Mouse (Mus musculus): Measurements from ENCODE around the gene Ciao2a.

- no peak for TF ChIP-seq POLR2A (IDR thresholded peaks at IDR 0.05; ENCODE audit: control insufficient read depth, low read depth, low read length)
- TF ChIP-seq CTCF (IDR thresholded peaks at IDR 0.05; ENCODE audit: control insufficient read depth, insufficient read depth, insufficient replicate concordance, low read depth, low read length), result no peak
These were observed 16.3 kb upstream of the Ciao2a start for GRCm38 (mm10) chr9:66110126-66110525.

Data from testis, adult 2 months (tissue).